ENCODE assay signal across 8 mouse cellular contexts in genomic region chr7:122219315-122219801, GRCm38 (mm10). TPM values are rescaled to one million over a fixed set of nuclear protein-coding genes. Genes with fewer than 3 reads are reported as not detected.
DNase-seq lines count a peak whose midpoint lies in the region; ATAC-seq lines count a peak whose summit lies in the region.

Gene Chp2 (plus strand): TSS chr7:122219496.

- H3K9me3 ChIP-seq in forebrain, embryonic 14.5 days (replicated peaks; ENCODE audit: control insufficient read depth, low read length): no peaks in the 10 kb centered on the region
- H3K9me3 ChIP-seq in midbrain, embryonic 10.5 days (replicated peaks): no peaks in the 10 kb centered on the region

- WGBS in forebrain, embryonic 14.5 days: 27% methylated on average over 20 of the region's 20 CpGs
- WGBS in large intestine, adult 2 months: 6% methylated on average over 20 of the region's 20 CpGs
- 29% methylated on average over 20 of the region's 20 CpGs for WGBS in midbrain, embryonic 10.5 days

- no peak within 1 kb of the TSS for H3K4me3 ChIP-seq in forebrain, embryonic 14.5 days (ENCODE audit: low read depth, low read length)
- H3K4me3 ChIP-seq in midbrain, embryonic 10.5 days: peak within 1 kb of the TSS; percentile 34

- peak; percentile 74 for DNase-seq in adrenal gland, postnatal 10 days
- peak; percentile 14 for DNase-seq in forebrain, embryonic 14.5 days (ENCODE audit: low spot score)
- peak; percentile 47 to 56 for DNase-seq in heart, postnatal 36 days
- peak; percentile 62 for DNase-seq in large intestine, adult 2 months (ENCODE audit: low read depth, low spot score)
- DNase-seq in midbrain, embryonic 10.5 days (ENCODE audit: low spot score): no peak
- DNase-seq in testis, postnatal 10 days (ENCODE audit: low spot score): peak; percentile 79
- no peak for DNase-seq in B cell, adult 2 months

- H3K27me3 ChIP-seq in forebrain, embryonic 14.5 days (replicated peaks; ENCODE audit: control insufficient read depth, insufficient read depth, low read length): no peaks in the 10 kb centered on the region
- peaks cover 6% of the 10 kb centered on the region; the same call in 1 of the 2 replicates for H3K27me3 ChIP-seq in midbrain, embryonic 10.5 days (ENCODE audit: low read depth, poor library complexity, severe bottlenecking)

- no peaks in the 10 kb centered on the region for H3K4me1 ChIP-seq in forebrain, embryonic 14.5 days (ENCODE audit: control insufficient read depth, insufficient read depth, low read length)
- peaks cover 10% of the 10 kb centered on the region for H3K4me1 ChIP-seq in midbrain, embryonic 10.5 days

- peak within 1 kb of the TSS; percentile 34; the same call in 1 of the 2 replicates for H3K4me2 ChIP-seq in forebrain, embryonic 14.5 days (ENCODE audit: low read length)

- no peak within 1 kb of the TSS for H3K9ac ChIP-seq in forebrain, embryonic 14.5 days (ENCODE audit: low read length)

- H3K27ac ChIP-seq in forebrain, embryonic 14.5 days (ENCODE audit: low read depth, low read length): no peak within 1 kb of the TSS
- H3K27ac ChIP-seq in midbrain, embryonic 10.5 days (replicated peaks): peak within 1 kb of the TSS; percentile 33

- intact Hi-C loops in heart, postnatal 36 days (cut with DNase I): no loop called here

- H3K36me3 ChIP-seq in forebrain, embryonic 14.5 days (ENCODE audit: control insufficient read depth, insufficient read depth, low read length): no peaks in the 10 kb centered on the region
- H3K36me3 ChIP-seq in midbrain, embryonic 10.5 days: no peaks in the 10 kb centered on the region

- ATAC-seq in forebrain, embryonic 14.5 days: no peak
- ATAC-seq in erythroid progenitor cell, adult 5-6 weeks (replicated peaks; ENCODE audit: low FRiP score, poor library complexity, severe bottlenecking): no peak

RNA-seq across cellular contexts. Expression of gene Chp2, which starts in this region (rescaled TPM):
- 1 to 10 TPM; 4.8 to 7.2 TPM for total RNA-seq in adrenal gland, postnatal 10 days (2021)
- 0.66 and 0.79 TPM in 2 replicates for polyA plus RNA-seq in forebrain, embryonic 14.5 days (2014; fragmentation: Nextera tagmentation; extraction: Ambion mirVana)
- 1 to 10 TPM; 3.8 to 4.1 TPM for total RNA-seq in heart, postnatal 36 days (2021)
- 119 and 275 TPM in 2 replicates for polyA plus RNA-seq in large intestine, adult 2 months (2012; rRNA removed)
- polyA plus RNA-seq in midbrain, embryonic 10.5 days (2016; fragmentation: Nextera tagmentation; extraction: Ambion mirVana): 0.21 TPM in 1 of 2 replicates, not detected in the other
- 1.7 and 4.3 TPM in 2 replicates for total RNA-seq in erythroid progenitor cell, adult 5-6 weeks (2015; ENCODE audit: low replicate concordance)
- 6.7 and 7.8 TPM in 2 replicates for total RNA-seq in erythroid progenitor cell, adult 5-6 weeks (2017; ENCODE audit: low replicate concordance)

Comparison
In these comparisons a context has a peak if more than half of its experiments do, and no peak if none do; other contexts are left out.
1. RNA of gene Chp2 (polyA plus RNA-seq): 119 to 275 TPM in large intestine, adult 2 months; 0.66 to 0.79 TPM in forebrain, embryonic 14.5 days and 0.21 TPM in midbrain, embryonic 10.5 days; every median in the first group is over 10 times any median in the second.
2. Peak in DNase-seq and H3K4me2 ChIP-seq in forebrain, embryonic 14.5 days; RNA of the gene not detected or under 1 TPM.
3. DNase-seq: peak in adrenal gland, postnatal 10 days (single experiment), heart, postnatal 36 days (2 of 2), large intestine, adult 2 months (single experiment) and testis, postnatal 10 days (single experiment); none in midbrain, embryonic 10.5 days (single experiment) and B cell, adult 2 months (0 of 2).